Mouse (Mus musculus): ENCODE data around the gene Chit1.

- TF ChIP-seq MYOG (IDR thresholded peaks at IDR 0.05; ENCODE audit: control insufficient read depth in 1 of 3, insufficient read depth in 1 of 3, insufficient read length in 2 of 3, low read depth in 2 of 3), result no peak
- no peak for TF ChIP-seq USF1 (IDR thresholded peaks at IDR 0.05; ENCODE audit: low read depth)
- no peak for TF ChIP-seq POLR2A (IDR thresholded peaks at IDR 0.05; ENCODE audit: insufficient read length, low read depth)
- TF ChIP-seq CEBPB (IDR thresholded peaks at IDR 0.05; ENCODE audit: insufficient read depth, poor library complexity, severe bottlenecking), result no peak
- no peak for TF ChIP-seq MAX (IDR thresholded peaks at IDR 0.05; ENCODE audit: low read depth)
- TF ChIP-seq REST (IDR thresholded peaks at IDR 0.05; ENCODE audit: insufficient read depth, insufficient read length), result no peak
- no peak for TF ChIP-seq MYOD1 (IDR thresholded peaks at IDR 0.05; ENCODE audit: control insufficient read depth in 1 of 3, insufficient read length in 2 of 3, low read depth in 2 of 3)
These were observed 27.4 kb downstream of the Chit1 start for GRCm38 (mm10) chr1:134138424-134138823.

Measured in myocyte (in vitro differentiated cells).